Mouse (Mus musculus) T-helper 1 cell (primary cell): ENCODE data around the gene Hist1h2ag.

ENCODE experiments used
- in situ Hi-C: fragments of 300-600 bp; cut with MboI, MseI; formaldehyde crosslinking; loops from one replicate; pipeline ENCODE4 v1.15.1; 2025; ENCODE audit warnings: high pct_unique_total_duplicates

Gene Hist1h2ag

DNA sequence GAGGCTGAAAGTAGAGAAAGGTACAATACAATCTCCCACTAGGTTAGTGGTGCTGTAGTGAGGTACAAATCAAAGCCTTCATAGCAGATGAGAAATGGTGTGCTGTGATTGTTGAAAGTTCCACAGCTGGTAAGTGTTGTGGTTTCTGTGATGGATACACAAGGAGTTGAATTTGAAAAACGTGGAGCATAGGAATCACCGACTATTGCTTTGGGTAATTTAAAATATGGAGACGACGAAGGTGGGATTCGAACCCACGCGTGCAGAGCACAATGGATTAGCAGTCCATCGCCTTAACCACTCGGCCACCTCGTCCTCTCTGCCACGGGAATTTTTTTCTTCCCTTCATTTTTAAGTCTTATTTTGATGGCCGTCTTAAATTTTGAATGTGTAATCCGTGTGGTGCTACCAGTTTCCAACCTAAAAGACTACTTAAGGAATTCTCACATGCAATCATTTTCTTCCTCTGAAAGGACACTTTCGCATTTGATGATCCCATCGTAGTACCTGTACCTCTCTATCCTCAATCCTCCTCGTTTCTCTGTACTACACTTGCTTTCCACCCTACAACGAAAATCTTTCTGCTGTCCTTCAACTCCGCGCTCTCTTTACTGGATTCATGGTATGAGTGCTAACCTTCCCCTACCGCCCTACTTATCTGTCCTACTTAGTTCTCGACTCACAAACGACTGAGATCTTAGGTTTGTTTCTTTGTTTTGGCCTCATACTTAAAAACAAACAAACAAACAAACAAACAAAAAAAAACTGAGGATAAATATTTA is 48.6 kb downstream of the Hist1h2ag start:
- in situ Hi-C loops: no loop called here

DNA sequence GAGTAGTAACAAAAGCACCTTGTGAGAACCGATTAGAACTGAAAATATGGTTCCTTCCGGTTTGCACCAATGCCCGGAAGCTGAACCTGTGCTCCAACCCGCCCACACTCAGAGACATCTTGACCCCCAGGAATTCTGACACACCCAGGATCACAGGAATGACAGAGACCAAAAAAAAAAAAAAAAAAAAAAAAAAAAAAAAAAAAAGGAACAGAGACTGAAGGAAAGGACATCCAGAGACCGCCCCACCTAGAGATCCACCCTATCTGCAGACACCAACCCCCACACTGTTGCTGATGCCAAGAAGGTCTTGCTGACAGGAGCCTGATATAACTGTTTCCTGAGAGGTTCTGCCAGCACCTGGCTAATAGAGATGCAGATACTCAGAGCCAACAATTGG is 50.2 kb downstream of the Hist1h2ag start:
- in situ Hi-C loops: no loop called here
